Mouse (Mus musculus) ES-CJ7 (cell line): ENCODE results near the gene Casp14.

ENCODE experiments used
- DNase-seq: peaks from one replicate; pipeline ENCODE4 v3.0.0; 2011; ENCODE audit warnings: low read depth, low spot score

Gene Casp14

GRCm38 (mm10) chr10:78718056-78718455, at the start of gene Casp14:
TSS of gene Casp14 (minus strand) at chr10:78718294.
- peak; percentile 7 for DNase-seq

- no peak for DNase-seq
Measured at GRCm38 (mm10) chr10:78765570-78765969, 47.5 kb upstream of the Casp14 start.

- DNase-seq = peak; percentile 60
Measured at GRCm38 (mm10) chr10:78756021-78756420, 37.9 kb upstream of the Casp14 start.

GRCm38 (mm10) chr10:78752452-78753191, 34.5 kb upstream of the Casp14 start, which contains the start of gene Ccdc105:
TSS of gene Ccdc105 (minus strand) at chr10:78753065.
- DNase-seq = peak; percentile 84

GRCm38 (mm10) chr10:78748946-78749345, 30.9 kb upstream of the Casp14 start:
- DNase-seq = no peak

- no peak for DNase-seq
Measured at GRCm38 (mm10) chr10:78748161-78748560, 30.1 kb upstream of the Casp14 start.

GRCm38 (mm10) chr10:78747035-78747721, 29.1 kb upstream of the Casp14 start:
- peak; percentile 96 for DNase-seq

GRCm38 (mm10) chr10:78745453-78746232, 27.5 kb upstream of the Casp14 start:
- DNase-seq = peak; percentile 86

GRCm38 (mm10) chr10:78743721-78744120, 25.6 kb upstream of the Casp14 start:
- no peak for DNase-seq

- no peak for DNase-seq
Measured at GRCm38 (mm10) chr10:78739821-78740220, 21.7 kb upstream of the Casp14 start.

- no peak for DNase-seq
Measured at GRCm38 (mm10) chr10:78727876-78728275, 9.8 kb upstream of the Casp14 start.

- DNase-seq = no peak
Measured at GRCm38 (mm10) chr10:78727035-78727434, 8.9 kb upstream of the Casp14 start.

- no peak for DNase-seq
Measured at GRCm38 (mm10) chr10:78723416-78723815, 5.3 kb upstream of the Casp14 start.

GRCm38 (mm10) chr10:78722654-78723053, 4.6 kb upstream of the Casp14 start:
- no peak for DNase-seq

GRCm38 (mm10) chr10:78722036-78722435, 3.9 kb upstream of the Casp14 start:
- DNase-seq = no peak

- no peak for DNase-seq
Measured at GRCm38 (mm10) chr10:78716231-78716630, 1.9 kb downstream of the Casp14 start.

GRCm38 (mm10) chr10:78715156-78715555, 2.9 kb downstream of the Casp14 start:
- no peak for DNase-seq

- DNase-seq = no peak
Measured at GRCm38 (mm10) chr10:78714129-78714528, 4.0 kb downstream of the Casp14 start.

GRCm38 (mm10) chr10:78710706-78711105, 7.4 kb downstream of the Casp14 start:
- DNase-seq = no peak

- no peak for DNase-seq
Measured at GRCm38 (mm10) chr10:78700881-78701280, 17.2 kb downstream of the Casp14 start.

GRCm38 (mm10) chr10:78689973-78690372, 28.1 kb downstream of the Casp14 start:
- no peak for DNase-seq

GRCm38 (mm10) chr10:78686995-78687577, 31.0 kb downstream of the Casp14 start:
- no peak for DNase-seq
